Mouse (Mus musculus): ENCODE data around the gene Cysrt1. TPM values are rescaled to one million over a fixed set of nuclear protein-coding genes. Genes with fewer than 3 reads are reported as not detected.
"Not testable (repeated sequence)": the region's sequence is repeated elsewhere in the genome, so short reads cannot be mapped to it uniquely, and the experiment has no call there.

Cysrt1 gene
- polyA plus RNA-seq, 1 experiment from 2014 or later: 0.48 TPM

DNA sequence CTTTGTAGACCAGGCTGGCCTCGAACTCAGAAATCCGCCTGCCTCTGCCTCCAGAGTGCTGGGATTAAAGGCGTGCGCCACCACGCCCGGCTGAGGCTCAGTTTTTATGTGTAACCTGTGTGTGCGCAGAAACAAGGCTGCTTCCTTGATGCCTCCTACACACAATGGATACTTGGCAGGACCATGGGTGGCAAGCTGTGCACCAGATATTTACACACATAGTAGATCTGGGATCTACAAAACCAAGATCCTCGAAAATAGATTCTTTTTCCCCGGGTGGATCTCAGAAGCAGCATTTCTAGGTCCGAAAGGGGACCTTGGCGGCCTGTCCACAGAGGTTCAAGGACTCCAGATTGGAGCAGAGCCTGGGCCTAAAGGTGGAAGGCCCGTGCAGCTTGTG is 19.6 kb upstream of the Cysrt1 start:
- Histone ChIP-seq H3K36me3 (ENCODE audit: control insufficient read depth, insufficient read depth, low read length) (no peaks in the 10 kb centered on the region), H3K9ac (ENCODE audit: low read depth, low read length) (peak overlapping the region; percentile 71), H3K4me2 (ENCODE audit: low read length) (peak overlapping the region; percentile 64), H3K27ac (ENCODE audit: low read length) (peak overlapping the region; percentile 69), H3K27me3 (ENCODE audit: control insufficient read depth, insufficient read depth, low read depth, low read length) (peaks cover 6% of the 10 kb centered on the region), H3K4me3 (ENCODE audit: low read depth, low read length) (peak overlapping the region; percentile 85), H3K9me3 (replicated peaks; ENCODE audit: control insufficient read depth, low read length, poor library complexity, severe bottlenecking) (no peaks in the 10 kb centered on the region), H3K4me1 (ENCODE audit: control insufficient read depth, insufficient read depth, low read length) (peaks cover 51% of the 10 kb centered on the region)
- 43% methylated on average over 11 of the region's 12 CpGs for WGBS
- peak; percentile 4 for ATAC-seq

DNA sequence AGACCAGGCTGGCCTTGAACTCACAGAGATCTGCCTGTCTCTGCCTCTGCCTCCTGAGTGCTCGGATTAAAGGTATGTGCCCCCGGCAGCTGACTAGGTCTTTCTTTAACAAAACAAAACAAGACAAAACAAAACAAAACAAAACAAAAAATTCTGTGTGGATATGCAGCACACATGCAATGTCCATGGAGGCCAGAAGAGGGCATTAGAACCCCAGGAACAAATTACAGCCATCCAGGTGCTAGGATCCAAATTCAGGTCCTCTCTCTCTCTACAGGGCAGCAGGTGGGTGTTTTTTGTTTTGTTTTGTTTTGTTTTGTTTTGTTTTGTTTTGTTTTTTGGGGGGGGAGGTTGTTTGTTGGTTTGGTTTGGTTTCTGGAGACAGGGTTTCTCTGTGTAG is 16.6 kb upstream of the Cysrt1 start:
- no peak for ATAC-seq
- no peaks in the 10 kb centered on the region for H3K9me3 ChIP-seq (replicated peaks; ENCODE audit: control insufficient read depth, low read length, poor library complexity, severe bottlenecking)
- H3K4me2 ChIP-seq (ENCODE audit: low read length): no peak overlapping the region
- no peak overlapping the region for H3K27ac ChIP-seq (ENCODE audit: low read length)
- 44% methylated on average over 2 of the region's 2 CpGs for WGBS
- H3K36me3 ChIP-seq (ENCODE audit: control insufficient read depth, insufficient read depth, low read length): no peaks in the 10 kb centered on the region
- no peak overlapping the region for H3K4me3 ChIP-seq (ENCODE audit: low read depth, low read length)
- no peak overlapping the region for H3K9ac ChIP-seq (ENCODE audit: low read depth, low read length)
- H3K27me3 ChIP-seq (ENCODE audit: control insufficient read depth, insufficient read depth, low read depth, low read length): peaks cover under 1% of the 10 kb centered on the region
- H3K4me1 ChIP-seq (ENCODE audit: control insufficient read depth, insufficient read depth, low read length): peaks cover 36% of the 10 kb centered on the region

DNA sequence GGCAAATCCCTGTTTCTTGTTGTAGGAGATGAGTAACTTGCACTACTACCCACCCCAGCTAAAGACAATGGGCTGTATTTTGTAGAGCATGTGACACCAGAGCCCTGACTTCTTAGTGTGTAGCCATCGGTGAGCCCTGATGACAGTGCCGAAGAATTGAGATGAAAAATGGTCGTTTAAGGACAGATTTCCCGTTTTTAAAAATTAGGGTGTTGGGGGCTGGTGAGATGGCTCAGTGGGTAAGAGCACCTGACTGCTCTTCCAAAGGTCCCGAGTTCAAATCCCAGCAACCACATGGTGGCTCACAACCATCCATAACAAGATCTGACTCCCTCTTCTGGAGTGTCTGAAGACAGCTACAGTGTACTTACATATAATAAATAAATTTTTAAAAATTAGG is 15.0 kb upstream of the Cysrt1 start:
- not testable (repeated sequence) for H3K4me3 ChIP-seq (ENCODE audit: low read depth, low read length); H3K27ac ChIP-seq (ENCODE audit: low read length); H3K9ac ChIP-seq (ENCODE audit: low read depth, low read length); H3K4me2 ChIP-seq (ENCODE audit: low read length); H3K36me3 ChIP-seq (ENCODE audit: control insufficient read depth, insufficient read depth, low read length); ATAC-seq; H3K9me3 ChIP-seq (replicated peaks; ENCODE audit: control insufficient read depth, low read length, poor library complexity, severe bottlenecking); H3K27me3 ChIP-seq (ENCODE audit: control insufficient read depth, insufficient read depth, low read depth, low read length)
- 90% methylated on average over 5 of the region's 5 CpGs for WGBS
- H3K4me1 ChIP-seq (ENCODE audit: control insufficient read depth, insufficient read depth, low read length): peaks cover 27% of the 10 kb centered on the region

- H3K4me3 ChIP-seq (ENCODE audit: low read depth, low read length): peak overlapping the region; percentile 97
- H3K9me3 ChIP-seq (replicated peaks; ENCODE audit: control insufficient read depth, low read length, poor library complexity, severe bottlenecking); H3K36me3 ChIP-seq (ENCODE audit: control insufficient read depth, insufficient read depth, low read length); H3K27me3 ChIP-seq (ENCODE audit: control insufficient read depth, insufficient read depth, low read depth, low read length); H3K9ac ChIP-seq (ENCODE audit: low read depth, low read length); H3K27ac ChIP-seq (ENCODE audit: low read length); ATAC-seq: not testable (repeated sequence)
- WGBS: 54% methylated on average over 10 of the region's 12 CpGs
- H3K4me2 ChIP-seq (ENCODE audit: low read length): peak overlapping the region; percentile 99
- peaks cover 23% of the 10 kb centered on the region for H3K4me1 ChIP-seq (ENCODE audit: control insufficient read depth, insufficient read depth, low read length)
Measured at GRCm38 (mm10) chr2:25256443-25257109, 14.3 kb upstream of the Cysrt1 start.

- Histone ChIP-seq H3K9me3 (replicated peaks; ENCODE audit: control insufficient read depth, low read length, poor library complexity, severe bottlenecking) (no peaks in the 10 kb centered on the region), H3K4me3 (ENCODE audit: low read depth, low read length) (peak within 1 kb of the TSS; percentile 97), H3K27me3 (ENCODE audit: control insufficient read depth, insufficient read depth, low read depth, low read length) (no peaks in the 10 kb centered on the region), H3K4me1 (ENCODE audit: control insufficient read depth, insufficient read depth, low read length) (peaks cover 23% of the 10 kb centered on the region), H3K27ac (ENCODE audit: low read length) (peak within 1 kb of the TSS; percentile 83), H3K9ac (ENCODE audit: low read depth, low read length) (peak within 1 kb of the TSS; percentile 89), H3K36me3 (ENCODE audit: control insufficient read depth, insufficient read depth, low read length) (0 out of 2 replicates have a peak, but pooled peaks cover 4% of the 10 kb centered on the region), H3K4me2 (ENCODE audit: low read length) (peak within 1 kb of the TSS; percentile 99)
- peak; percentile 91 for ATAC-seq
- under 1% methylated on average over 39 of the region's 39 CpGs for WGBS
Measured at GRCm38 (mm10) chr2:25255284-25255779, 13.1 kb upstream of the Cysrt1 start, which contains the start of gene Tmem203. Tmem203 (plus strand) TSS chr2:25255439.

DNA sequence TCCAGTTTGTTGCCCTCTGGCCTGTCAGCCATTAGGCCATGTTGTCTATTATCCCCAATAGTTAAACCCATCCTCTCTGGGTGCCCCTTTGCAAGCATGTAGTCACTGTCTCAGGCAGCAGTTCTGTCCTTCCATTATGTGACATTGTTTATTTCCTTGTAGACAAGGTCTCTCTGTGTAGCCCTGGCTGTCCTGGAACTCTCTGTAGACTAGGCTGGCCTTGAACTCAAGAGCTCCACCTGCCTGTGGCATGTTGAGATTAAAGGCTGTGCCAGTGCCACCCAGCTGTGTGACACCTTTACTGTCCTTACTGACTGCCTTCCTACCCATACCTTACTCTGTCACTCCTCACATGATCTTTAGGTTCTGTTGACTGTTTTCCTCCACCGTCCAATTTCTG is 10.1 kb upstream of the Cysrt1 start:
- WGBS: 80% methylated on average over 1 of the region's 1 CpGs
- Histone ChIP-seq H3K27me3 (ENCODE audit: control insufficient read depth, insufficient read depth, low read depth, low read length) (no peaks in the 10 kb centered on the region), H3K4me2 (ENCODE audit: low read length) (no peak overlapping the region), H3K4me3 (ENCODE audit: low read depth, low read length) (no peak overlapping the region), H3K4me1 (ENCODE audit: control insufficient read depth, insufficient read depth, low read length) (peaks cover 19% of the 10 kb centered on the region), H3K9ac (ENCODE audit: low read depth, low read length) (no peak overlapping the region), H3K27ac (ENCODE audit: low read length) (no peak overlapping the region), H3K36me3 (ENCODE audit: control insufficient read depth, insufficient read depth, low read length) (peaks cover 13% of the 10 kb centered on the region), H3K9me3 (replicated peaks; ENCODE audit: control insufficient read depth, low read length, poor library complexity, severe bottlenecking) (no peaks in the 10 kb centered on the region)
- ATAC-seq: no peak

GRCm38 (mm10) chr2:25246183-25247072 is 4.2 kb upstream of the Cysrt1 start, which contains the start of gene AL732309.1:
AL732309.1 (minus strand) TSS chr2:25246863.
- Histone ChIP-seq H3K9me3 (replicated peaks; ENCODE audit: control insufficient read depth, low read length, poor library complexity, severe bottlenecking) (no peaks in the 10 kb centered on the region), H3K4me2 (ENCODE audit: low read length) (no peak within 1 kb of the TSS), H3K4me1 (ENCODE audit: control insufficient read depth, insufficient read depth, low read length) (peaks cover 12% of the 10 kb centered on the region), H3K27ac (ENCODE audit: low read length) (no peak within 1 kb of the TSS), H3K4me3 (ENCODE audit: low read depth, low read length) (no peak within 1 kb of the TSS), H3K9ac (ENCODE audit: low read depth, low read length) (no peak within 1 kb of the TSS), H3K27me3 (ENCODE audit: control insufficient read depth, insufficient read depth, low read depth, low read length) (no peaks in the 10 kb centered on the region), H3K36me3 (ENCODE audit: control insufficient read depth, insufficient read depth, low read length) (peaks cover 15% of the 10 kb centered on the region)
- 92% methylated on average over 10 of the region's 10 CpGs for WGBS
- no peak for ATAC-seq

DNA sequence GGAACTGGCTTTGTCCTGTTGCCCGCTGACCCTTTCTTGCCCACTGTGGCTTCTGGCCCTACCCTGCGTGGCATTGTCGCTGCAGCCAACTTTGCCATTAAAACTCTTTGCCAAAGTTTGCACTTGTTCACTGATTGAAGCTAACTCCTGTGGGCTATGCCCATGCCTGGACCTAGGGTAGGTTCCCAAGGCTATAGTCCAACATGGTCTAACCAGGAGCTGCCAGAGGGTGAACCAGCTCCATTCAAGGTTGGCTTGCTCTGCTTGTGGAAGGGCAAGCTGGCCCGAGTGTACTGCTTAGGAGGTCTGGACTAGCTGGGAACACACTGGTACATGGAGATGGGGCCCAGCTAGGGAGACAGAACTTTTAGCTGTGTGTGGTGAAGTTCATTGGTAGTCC is 1.9 kb upstream of the Cysrt1 start:
- H3K4me3 ChIP-seq (ENCODE audit: low read depth, low read length): no peak overlapping the region
- peaks cover 12% of the 10 kb centered on the region for H3K36me3 ChIP-seq (ENCODE audit: control insufficient read depth, insufficient read depth, low read length)
- H3K4me1 ChIP-seq (ENCODE audit: control insufficient read depth, insufficient read depth, low read length): peaks cover 20% of the 10 kb centered on the region
- no peaks in the 10 kb centered on the region for H3K9me3 ChIP-seq (replicated peaks; ENCODE audit: control insufficient read depth, low read length, poor library complexity, severe bottlenecking)
- no peak overlapping the region for H3K9ac ChIP-seq (ENCODE audit: low read depth, low read length)
- H3K27ac ChIP-seq (ENCODE audit: low read length): no peak overlapping the region
- 90% methylated on average over 4 of the region's 4 CpGs for WGBS
- ATAC-seq: no peak
- H3K4me2 ChIP-seq (ENCODE audit: low read length): no peak overlapping the region; the same call in 1 of the 2 replicates
- no peaks in the 10 kb centered on the region for H3K27me3 ChIP-seq (ENCODE audit: control insufficient read depth, insufficient read depth, low read depth, low read length)

DNA sequence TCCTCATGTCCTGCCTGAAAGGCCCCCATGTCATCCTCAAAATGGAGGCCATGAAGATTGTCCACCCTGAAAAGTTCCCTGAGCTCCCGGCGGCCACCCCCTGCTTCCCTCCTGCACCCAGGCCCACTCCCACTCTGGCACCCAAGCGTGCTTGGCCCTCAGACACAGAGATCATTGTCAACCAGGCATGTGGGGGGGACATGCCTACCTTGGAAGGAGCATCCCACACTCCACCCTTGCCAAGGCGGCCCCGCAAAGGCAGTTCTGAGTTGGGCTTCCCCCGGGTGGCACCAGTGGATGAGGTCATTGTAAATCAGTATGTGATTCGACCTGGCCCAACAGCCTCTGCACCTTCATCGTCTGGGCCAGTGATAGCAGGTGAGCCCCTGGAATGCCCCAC is 1.1 kb upstream of the Cysrt1 start:
- Histone ChIP-seq H3K4me3 (ENCODE audit: low read depth, low read length) (peak overlapping the region; percentile 77), H3K36me3 (ENCODE audit: control insufficient read depth, insufficient read depth, low read length) (peaks cover 9% of the 10 kb centered on the region; the same call in 1 of the 2 replicates), H3K4me1 (ENCODE audit: control insufficient read depth, insufficient read depth, low read length) (peaks cover 20% of the 10 kb centered on the region), H3K9ac (ENCODE audit: low read depth, low read length) (peak overlapping the region; percentile 96), H3K9me3 (replicated peaks; ENCODE audit: control insufficient read depth, low read length, poor library complexity, severe bottlenecking) (no peaks in the 10 kb centered on the region), H3K4me2 (ENCODE audit: low read length) (peak overlapping the region; percentile 92), H3K27ac (ENCODE audit: low read length) (no peak overlapping the region), H3K27me3 (ENCODE audit: control insufficient read depth, insufficient read depth, low read depth, low read length) (no peaks in the 10 kb centered on the region)
- WGBS: 83% methylated on average over 8 of the region's 8 CpGs
- no peak for ATAC-seq
